Mouse (Mus musculus): Measurements from ENCODE around the gene Runx2. TPM values are rescaled to one million over a fixed set of nuclear protein-coding genes. Genes with fewer than 3 reads are reported as not detected.

Runx2 gene
- total and polyA plus RNA-seq, 2 experiments from 2014 or later: 0.59 to 1.8 TPM

DNA sequence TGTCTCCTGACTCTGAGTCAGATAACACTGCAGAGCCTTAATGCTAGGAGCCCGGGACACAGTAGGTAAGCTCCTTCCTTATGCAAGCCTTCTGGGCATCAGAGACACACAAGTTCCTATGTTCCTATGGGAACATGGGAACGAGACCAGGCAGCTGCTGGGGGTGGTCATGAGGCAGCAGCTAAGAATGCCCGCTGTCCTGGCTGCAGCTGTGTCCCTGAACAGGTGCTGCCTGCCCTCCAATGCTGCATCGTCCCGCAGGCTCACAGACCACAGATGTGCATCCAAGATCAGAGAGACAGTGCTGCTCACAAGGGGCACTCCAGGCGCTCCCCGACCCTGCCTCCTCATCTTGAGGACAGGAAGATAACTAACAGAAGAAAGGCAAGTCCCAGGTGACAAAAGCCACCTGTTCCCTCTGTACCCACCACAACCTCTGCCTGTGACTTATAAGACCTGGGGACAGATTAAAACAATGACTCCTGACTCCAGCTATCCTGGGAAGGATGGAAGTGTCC, 306.3 kb downstream of the Runx2 start:
- no peak overlapping the region for H3K27ac ChIP-seq (ENCODE audit: low read depth, low read length)
- H3K4me1 ChIP-seq (ENCODE audit: insufficient read depth, low read length): no peaks in the 10 kb centered on the region
- DNase-seq (ENCODE audit: low spot score) (no peak), ATAC-seq (ENCODE audit: low FRiP score) (no peak)
- H3K27me3 ChIP-seq (ENCODE audit: insufficient read depth, low read length): no peaks in the 10 kb centered on the region
- H3K9me3 ChIP-seq (ENCODE audit: low read length): no peaks in the 10 kb centered on the region
- 52% methylated on average over 7 of the region's 7 CpGs for WGBS
- no peak overlapping the region for H3K4me2 ChIP-seq (ENCODE audit: low read depth, low read length, poor library complexity, severe bottlenecking)
- TF ChIP-seq CTCF (IDR thresholded peaks at IDR 0.05): no peak
- H3K9ac ChIP-seq (replicated peaks; ENCODE audit: low read length, poor library complexity, severe bottlenecking): no peak overlapping the region
- H3K36me3 ChIP-seq (ENCODE audit: insufficient read depth, low read length): no peaks in the 10 kb centered on the region
- no peak overlapping the region for H3K4me3 ChIP-seq (ENCODE audit: low read depth, low read length)

DNA sequence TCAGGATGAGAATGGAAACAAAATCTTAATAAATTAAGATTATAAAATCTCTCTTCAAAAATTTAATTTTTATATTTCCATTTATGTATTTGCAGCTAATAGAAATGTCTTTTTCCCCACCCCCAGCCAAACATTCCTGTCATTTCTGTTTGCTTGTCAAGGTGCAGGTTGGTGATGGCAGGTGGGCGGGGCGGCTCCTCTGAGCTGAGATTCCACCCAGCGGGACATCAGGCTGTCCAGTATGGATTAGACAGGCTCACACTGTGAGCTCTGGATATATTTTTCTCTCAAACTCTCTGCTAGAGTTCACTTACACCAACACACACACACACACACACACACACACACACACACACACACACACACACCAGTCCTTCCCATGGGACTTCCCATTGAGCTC, 306.9 kb downstream of the Runx2 start:
- no peak overlapping the region for H3K9ac ChIP-seq (replicated peaks; ENCODE audit: low read length, poor library complexity, severe bottlenecking)
- no peaks in the 10 kb centered on the region for H3K9me3 ChIP-seq (ENCODE audit: low read length)
- no peak overlapping the region for H3K4me2 ChIP-seq (ENCODE audit: low read depth, low read length, poor library complexity, severe bottlenecking)
- TF ChIP-seq CTCF (IDR thresholded peaks at IDR 0.05): no peak
- no peaks in the 10 kb centered on the region for H3K27me3 ChIP-seq (ENCODE audit: insufficient read depth, low read length)
- ATAC-seq (ENCODE audit: low FRiP score) (no peak), DNase-seq (ENCODE audit: low spot score) (no peak)
- WGBS: 66% methylated on average over 3 of the region's 3 CpGs
- H3K4me3 ChIP-seq (ENCODE audit: low read depth, low read length): no peak overlapping the region
- no peaks in the 10 kb centered on the region for H3K36me3 ChIP-seq (ENCODE audit: insufficient read depth, low read length)
- no peak overlapping the region for H3K27ac ChIP-seq (ENCODE audit: low read depth, low read length)
- H3K4me1 ChIP-seq (ENCODE audit: insufficient read depth, low read length): no peaks in the 10 kb centered on the region

DNA sequence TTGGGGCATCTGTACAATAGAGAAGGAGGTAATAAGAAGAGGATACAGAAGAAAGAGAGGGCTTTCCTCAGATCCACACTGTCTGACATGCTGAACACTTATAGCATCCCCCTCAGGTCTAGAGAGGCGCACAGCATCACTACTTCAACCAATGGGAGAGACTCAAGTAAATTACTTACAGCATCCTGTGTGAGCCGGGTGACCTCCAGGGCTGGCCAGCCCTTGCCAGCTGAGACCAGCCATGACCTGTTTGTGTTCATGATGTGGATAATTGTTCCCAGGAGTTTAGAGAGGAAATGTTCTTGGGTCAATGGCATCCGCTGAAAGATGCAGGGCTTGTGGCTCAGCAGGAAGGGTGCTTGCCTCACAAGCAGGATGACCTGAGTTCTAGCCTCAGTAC, 308.1 kb downstream of the Runx2 start:
- H3K9me3 ChIP-seq (ENCODE audit: low read length): no peaks in the 10 kb centered on the region
- no peaks in the 10 kb centered on the region for H3K36me3 ChIP-seq (ENCODE audit: insufficient read depth, low read length)
- WGBS: 79% methylated on average over 3 of the region's 3 CpGs
- no peak for ATAC-seq (ENCODE audit: low FRiP score)
- H3K4me3 ChIP-seq (ENCODE audit: low read depth, low read length): no peak overlapping the region
- H3K27ac ChIP-seq (ENCODE audit: low read depth, low read length): no peak overlapping the region
- no peak overlapping the region for H3K4me2 ChIP-seq (ENCODE audit: low read depth, low read length, poor library complexity, severe bottlenecking)
- no peak overlapping the region for H3K9ac ChIP-seq (replicated peaks; ENCODE audit: low read length, poor library complexity, severe bottlenecking)
- H3K27me3 ChIP-seq (ENCODE audit: insufficient read depth, low read length): no peaks in the 10 kb centered on the region
- DNase-seq (ENCODE audit: low spot score): no peak
- TF ChIP-seq CTCF (IDR thresholded peaks at IDR 0.05): no peak
- no peaks in the 10 kb centered on the region for H3K4me1 ChIP-seq (ENCODE audit: insufficient read depth, low read length)

DNA sequence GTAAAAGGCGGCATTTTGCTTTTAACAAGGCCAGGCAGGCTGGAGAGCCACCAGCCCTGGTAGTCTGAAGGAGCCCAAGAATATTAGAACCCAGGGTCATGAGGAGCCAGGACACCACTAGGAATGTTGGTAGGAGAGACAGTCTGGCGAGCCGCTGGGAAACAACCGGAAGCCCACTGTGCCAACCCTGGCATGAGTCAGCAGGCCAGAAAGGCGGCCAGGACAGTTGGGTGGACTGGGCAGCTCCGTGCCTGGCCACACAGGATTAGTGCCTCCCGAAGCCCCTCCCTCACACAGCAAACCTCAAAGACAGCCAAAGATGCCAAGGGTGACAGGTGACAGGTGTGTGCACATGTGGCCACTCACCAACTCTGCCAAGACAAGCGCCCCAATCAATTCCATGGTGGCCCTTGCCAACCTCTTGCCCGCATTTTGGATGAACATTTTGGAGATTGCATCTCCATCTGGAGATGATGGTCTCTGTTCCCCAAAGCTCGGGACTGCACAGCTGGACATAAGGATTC, 309.7 kb downstream of the Runx2 start:
- TF ChIP-seq CTCF (IDR thresholded peaks at IDR 0.05): no peak
- Histone ChIP-seq H3K4me1 (ENCODE audit: insufficient read depth, low read length) (no peaks in the 10 kb centered on the region), H3K4me3 (ENCODE audit: low read depth, low read length) (no peak overlapping the region), H3K27ac (ENCODE audit: low read depth, low read length) (no peak overlapping the region), H3K9ac (replicated peaks; ENCODE audit: low read length, poor library complexity, severe bottlenecking) (no peak overlapping the region), H3K4me2 (ENCODE audit: low read depth, low read length, poor library complexity, severe bottlenecking) (no peak overlapping the region), H3K36me3 (ENCODE audit: insufficient read depth, low read length) (no peaks in the 10 kb centered on the region), H3K9me3 (ENCODE audit: low read length) (no peaks in the 10 kb centered on the region), H3K27me3 (ENCODE audit: insufficient read depth, low read length) (no peaks in the 10 kb centered on the region)
- WGBS: 83% methylated on average over 10 of the region's 10 CpGs
- ATAC-seq (ENCODE audit: low FRiP score) (no peak), DNase-seq (ENCODE audit: low spot score) (no peak)

DNA sequence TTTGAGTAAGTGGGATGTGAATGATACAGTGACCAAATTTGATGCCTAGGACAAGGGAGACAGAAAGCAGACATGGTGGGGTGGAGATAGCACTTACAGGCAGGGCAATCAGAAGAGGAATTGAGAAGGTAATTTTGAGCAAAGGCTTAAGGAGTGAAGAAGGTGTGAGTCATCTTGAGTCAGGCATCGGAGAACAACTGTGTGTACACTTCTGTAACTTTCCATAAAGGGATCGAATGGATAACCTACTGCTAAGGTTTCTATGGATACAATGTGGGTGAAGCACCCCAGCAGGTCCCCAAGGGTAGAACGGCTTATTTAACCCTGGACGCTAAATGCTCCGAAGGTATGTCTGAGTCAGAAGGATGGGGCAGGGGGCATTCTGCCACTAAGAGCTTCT, 312.4 kb downstream of the Runx2 start:
- no peak for TF ChIP-seq CTCF (IDR thresholded peaks at IDR 0.05)
- H3K4me2 ChIP-seq (ENCODE audit: low read depth, low read length, poor library complexity, severe bottlenecking): no peak overlapping the region
- ATAC-seq (ENCODE audit: low FRiP score): no peak
- no peak overlapping the region for H3K9ac ChIP-seq (replicated peaks; ENCODE audit: low read length, poor library complexity, severe bottlenecking)
- no peak for DNase-seq (ENCODE audit: low spot score)
- no peaks in the 10 kb centered on the region for H3K36me3 ChIP-seq (ENCODE audit: insufficient read depth, low read length)
- H3K27ac ChIP-seq (ENCODE audit: low read depth, low read length): no peak overlapping the region
- H3K9me3 ChIP-seq (ENCODE audit: low read length): no peaks in the 10 kb centered on the region
- H3K4me3 ChIP-seq (ENCODE audit: low read depth, low read length): no peak overlapping the region
- WGBS: 93% methylated on average over 5 of the region's 5 CpGs
- H3K27me3 ChIP-seq (ENCODE audit: insufficient read depth, low read length): no peaks in the 10 kb centered on the region
- H3K4me1 ChIP-seq (ENCODE audit: insufficient read depth, low read length): no peaks in the 10 kb centered on the region

DNA sequence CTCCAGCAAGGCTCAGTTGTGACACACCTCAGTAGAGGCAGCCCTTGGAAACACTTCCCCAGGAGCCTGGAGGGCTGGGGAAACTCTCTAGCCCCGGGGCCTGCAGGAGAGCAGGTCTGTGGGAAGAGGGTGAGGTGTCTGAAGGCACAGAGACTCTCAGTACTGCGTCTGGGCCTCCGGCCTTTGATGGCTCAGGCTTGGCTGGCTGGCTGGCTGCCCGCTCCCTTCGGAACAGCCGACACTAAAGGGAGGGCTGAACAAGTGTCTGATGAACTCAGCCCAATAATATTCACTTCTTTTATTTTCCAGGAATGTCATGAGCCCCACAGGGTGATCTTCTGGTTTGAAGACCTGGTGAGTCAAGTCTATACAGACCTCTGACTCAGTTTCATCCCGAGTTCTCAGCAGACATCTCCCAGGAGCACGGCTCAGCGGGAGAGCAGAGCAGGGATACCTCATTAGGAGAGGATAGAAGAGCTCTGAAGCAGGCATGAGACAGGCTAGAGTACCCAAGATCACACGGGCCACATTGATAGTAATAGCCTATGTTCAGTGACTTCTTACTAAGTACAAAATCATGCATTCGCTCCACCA, 314.2 kb downstream of the Runx2 start:
- Histone ChIP-seq H3K36me3 (ENCODE audit: insufficient read depth, low read length) (no peaks in the 10 kb centered on the region), H3K27ac (ENCODE audit: low read depth, low read length) (no peak overlapping the region), H3K27me3 (ENCODE audit: insufficient read depth, low read length) (no peaks in the 10 kb centered on the region), H3K9me3 (ENCODE audit: low read length) (no peaks in the 10 kb centered on the region), H3K9ac (replicated peaks; ENCODE audit: low read length, poor library complexity, severe bottlenecking) (no peak overlapping the region), H3K4me1 (ENCODE audit: insufficient read depth, low read length) (no peaks in the 10 kb centered on the region), H3K4me3 (ENCODE audit: low read depth, low read length) (no peak overlapping the region), H3K4me2 (ENCODE audit: low read depth, low read length, poor library complexity, severe bottlenecking) (no peak overlapping the region)
- no peak for TF ChIP-seq CTCF (IDR thresholded peaks at IDR 0.05)
- no peak for DNase-seq (ENCODE audit: low spot score)
- WGBS: 71% methylated on average over 11 of the region's 11 CpGs
- ATAC-seq (ENCODE audit: low FRiP score): no peak
